Mouse (Mus musculus): ENCODE measurements at regions not wholly inside any gene's neighbourhood (a gene's known extent, or its start where the extent isn't known, plus 50 kb on each side); places are given as distances from the start of the nearest gene placed in this dataset.
A peak's percentile ranks its signal among the peaks of the same experiment; 100 is the strongest.

DNA sequence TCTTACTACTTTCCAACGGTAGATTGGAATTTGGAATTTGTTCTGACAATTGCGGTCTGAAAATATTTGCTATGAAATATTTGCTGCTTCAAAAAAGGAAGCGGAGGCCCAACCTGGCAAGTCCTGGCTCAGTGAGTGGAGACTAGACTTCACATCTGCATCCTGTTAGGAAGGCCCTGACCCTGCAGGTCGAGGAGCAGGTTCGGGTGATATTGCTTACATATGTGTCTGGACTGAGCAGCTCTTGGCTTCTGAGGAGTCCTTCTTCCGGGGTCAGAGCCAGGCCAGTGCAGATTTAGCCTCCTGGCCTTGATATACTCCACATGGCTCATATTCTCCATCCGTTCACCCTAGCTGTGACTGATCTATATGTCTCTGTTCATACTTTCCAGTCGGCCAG, 1026.6 kb downstream of the Bcl11a start:
- peak; percentile 20 for DNase-seq (ENCODE audit: low spot score)
- no peak for ATAC-seq (ENCODE audit: low FRiP score)

GRCm38 (mm10) chr11:25124458-25124857, 1046.6 kb downstream of the Bcl11a start:
- Histone ChIP-seq H3K4me3 (ENCODE audit: low read depth, low read length) (no peak overlapping the region), H3K27ac (ENCODE audit: low read depth, low read length) (no peak overlapping the region), H3K36me3 (ENCODE audit: control insufficient read depth, insufficient read depth, low read length) (no peaks in the 10 kb centered on the region), H3K9ac (ENCODE audit: low read depth, low read length) (no peak overlapping the region), H3K4me2 (replicated peaks; ENCODE audit: low read depth, low read length) (no peak overlapping the region), H3K9me3 (ENCODE audit: control insufficient read depth, low read length) (no peaks in the 10 kb centered on the region), H3K4me1 (replicated peaks; ENCODE audit: control insufficient read depth, insufficient read depth, low read length) (no peaks in the 10 kb centered on the region), H3K27me3 (ENCODE audit: control insufficient read depth, insufficient read depth, low read length) (no peaks in the 10 kb centered on the region)
- no peak for DNase-seq (ENCODE audit: low spot score)
- 53% methylated on average over 2 of the region's 2 CpGs for WGBS
- ATAC-seq (ENCODE audit: low FRiP score), result no peak

More for the DNA sequence above, 1026.6 kb downstream of the Bcl11a start:
- WGBS, result 61% methylated on average over 8 of the region's 8 CpGs
- H3K9me3 ChIP-seq (ENCODE audit: control insufficient read depth, low read length), result no peaks in the 10 kb centered on the region
- H3K27ac ChIP-seq (ENCODE audit: low read depth, low read length), result no peak overlapping the region
- no peaks in the 10 kb centered on the region for H3K27me3 ChIP-seq (ENCODE audit: control insufficient read depth, insufficient read depth, low read length)
- no peak overlapping the region for H3K9ac ChIP-seq (ENCODE audit: low read depth, low read length)
- H3K36me3 ChIP-seq (ENCODE audit: control insufficient read depth, insufficient read depth, low read length), result no peaks in the 10 kb centered on the region
- no peaks in the 10 kb centered on the region for H3K4me1 ChIP-seq (replicated peaks; ENCODE audit: control insufficient read depth, insufficient read depth, low read length)
- no peak overlapping the region for H3K4me3 ChIP-seq (ENCODE audit: low read depth, low read length)
- H3K4me2 ChIP-seq (replicated peaks; ENCODE audit: low read depth, low read length), result no peak overlapping the region

- H3K4me3 ChIP-seq (ENCODE audit: low read depth, low read length), result no peak overlapping the region
- no peaks in the 10 kb centered on the region for H3K27me3 ChIP-seq (ENCODE audit: control insufficient read depth, insufficient read depth, low read length)
- no peaks in the 10 kb centered on the region for H3K4me1 ChIP-seq (replicated peaks; ENCODE audit: control insufficient read depth, insufficient read depth, low read length)
- no peaks in the 10 kb centered on the region for H3K9me3 ChIP-seq (ENCODE audit: control insufficient read depth, low read length)
- no peak overlapping the region for H3K9ac ChIP-seq (ENCODE audit: low read depth, low read length)
- H3K4me2 ChIP-seq (replicated peaks; ENCODE audit: low read depth, low read length), result no peak overlapping the region
- no peaks in the 10 kb centered on the region for H3K36me3 ChIP-seq (ENCODE audit: control insufficient read depth, insufficient read depth, low read length)
- H3K27ac ChIP-seq (ENCODE audit: low read depth, low read length), result no peak overlapping the region
- ATAC-seq (ENCODE audit: low FRiP score) (no peak), DNase-seq (ENCODE audit: low spot score) (no peak)
- 64% methylated on average over 2 of the region's 2 CpGs for WGBS
These were observed 1064.4 kb downstream of the Bcl11a start for GRCm38 (mm10) chr11:25142226-25142625.

DNA sequence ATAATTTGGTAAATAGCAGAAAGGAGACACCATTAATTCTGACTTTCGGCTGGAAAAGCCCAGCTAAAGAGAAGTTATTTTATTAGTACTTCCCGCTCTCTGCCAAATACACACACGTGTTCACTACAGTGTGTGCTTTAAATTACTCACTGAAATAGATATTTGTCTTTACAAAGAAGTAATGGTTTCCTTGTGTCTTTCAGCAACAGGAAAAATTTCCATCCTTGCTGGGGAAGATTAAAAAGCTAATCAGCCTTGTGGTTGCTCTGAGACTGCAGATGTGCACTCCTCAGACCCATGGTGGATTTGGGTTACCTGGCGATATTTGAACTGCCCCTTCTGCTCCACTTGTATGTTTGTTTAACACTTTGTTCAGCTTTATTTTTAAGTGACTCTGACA, 1065.0 kb downstream of the Bcl11a start:
- DNase-seq (ENCODE audit: low spot score), result no peak

GRCm38 (mm10) chr11:25147287-25147686, 1063.3 kb downstream of the 5730522E02Rik start:
- Histone ChIP-seq H3K4me3 (ENCODE audit: low read depth, low read length) (no peak overlapping the region), H3K27me3 (ENCODE audit: control insufficient read depth, insufficient read depth, low read length) (no peaks in the 10 kb centered on the region), H3K9ac (ENCODE audit: low read depth, low read length) (no peak overlapping the region), H3K9me3 (ENCODE audit: control insufficient read depth, low read length) (no peaks in the 10 kb centered on the region), H3K4me2 (replicated peaks; ENCODE audit: low read depth, low read length) (no peak overlapping the region), H3K27ac (ENCODE audit: low read depth, low read length) (no peak overlapping the region), H3K36me3 (ENCODE audit: control insufficient read depth, insufficient read depth, low read length) (no peaks in the 10 kb centered on the region), H3K4me1 (replicated peaks; ENCODE audit: control insufficient read depth, insufficient read depth, low read length) (no peaks in the 10 kb centered on the region)
- ATAC-seq (ENCODE audit: low FRiP score) (no peak), DNase-seq (ENCODE audit: low spot score) (no peak)
- 79% methylated on average over 3 of the region's 3 CpGs for WGBS

More for the DNA sequence above, 1065.0 kb downstream of the Bcl11a start:
- no peak for ATAC-seq (ENCODE audit: low FRiP score)
- Histone ChIP-seq H3K27me3 (ENCODE audit: control insufficient read depth, insufficient read depth, low read length) (no peaks in the 10 kb centered on the region), H3K9me3 (ENCODE audit: control insufficient read depth, low read length) (no peaks in the 10 kb centered on the region), H3K4me3 (ENCODE audit: low read depth, low read length) (no peak overlapping the region), H3K27ac (ENCODE audit: low read depth, low read length) (no peak overlapping the region), H3K36me3 (ENCODE audit: control insufficient read depth, insufficient read depth, low read length) (no peaks in the 10 kb centered on the region), H3K4me2 (replicated peaks; ENCODE audit: low read depth, low read length) (no peak overlapping the region), H3K9ac (ENCODE audit: low read depth, low read length) (no peak overlapping the region), H3K4me1 (replicated peaks; ENCODE audit: control insufficient read depth, insufficient read depth, low read length) (no peaks in the 10 kb centered on the region)
- 77% methylated on average over 4 of the region's 4 CpGs for WGBS

GRCm38 (mm10) chr11:25156705-25157104, 1053.9 kb downstream of the 5730522E02Rik start:
- ATAC-seq (ENCODE audit: low FRiP score) (peak; percentile 87), DNase-seq (ENCODE audit: low spot score) (peak; percentile 32)
- peaks cover 3% of the 10 kb centered on the region for H3K4me1 ChIP-seq (replicated peaks; ENCODE audit: control insufficient read depth, insufficient read depth, low read length)
- no peak overlapping the region for H3K4me2 ChIP-seq (replicated peaks; ENCODE audit: low read depth, low read length)
- H3K9me3 ChIP-seq (ENCODE audit: control insufficient read depth, low read length), result no peaks in the 10 kb centered on the region
- no peaks in the 10 kb centered on the region for H3K36me3 ChIP-seq (ENCODE audit: control insufficient read depth, insufficient read depth, low read length)
- peak overlapping the region; percentile 30; the same call in 1 of the 2 replicates for H3K27ac ChIP-seq (ENCODE audit: low read depth, low read length)
- 14% methylated on average over 5 of the region's 5 CpGs for WGBS
- no peaks in the 10 kb centered on the region for H3K27me3 ChIP-seq (ENCODE audit: control insufficient read depth, insufficient read depth, low read length)
- no peak overlapping the region for H3K4me3 ChIP-seq (ENCODE audit: low read depth, low read length)
- H3K9ac ChIP-seq (ENCODE audit: low read depth, low read length), result no peak overlapping the region

- ATAC-seq (ENCODE audit: low FRiP score) (peak; percentile 92), DNase-seq (ENCODE audit: low spot score) (peak; percentile 63)
- 0 out of 2 replicates have a peak overlapping the region, but pooled peaks have one; percentile 9 for H3K4me2 ChIP-seq (replicated peaks; ENCODE audit: low read depth, low read length)
- H3K9me3 ChIP-seq (ENCODE audit: control insufficient read depth, low read length), result no peaks in the 10 kb centered on the region
- H3K27ac ChIP-seq (ENCODE audit: low read depth, low read length), result peak overlapping the region; percentile 4; the same call in 1 of the 2 replicates
- no peak overlapping the region for H3K9ac ChIP-seq (ENCODE audit: low read depth, low read length)
- 27% methylated on average over 11 of the region's 11 CpGs for WGBS
- H3K36me3 ChIP-seq (ENCODE audit: control insufficient read depth, insufficient read depth, low read length), result no peaks in the 10 kb centered on the region
- H3K4me3 ChIP-seq (ENCODE audit: low read depth, low read length), result 0 out of 2 replicates have a peak overlapping the region, but pooled peaks have one; percentile 3
- H3K27me3 ChIP-seq (ENCODE audit: control insufficient read depth, insufficient read depth, low read length), result no peaks in the 10 kb centered on the region
- peaks cover 3% of the 10 kb centered on the region for H3K4me1 ChIP-seq (replicated peaks; ENCODE audit: control insufficient read depth, insufficient read depth, low read length)
These were observed 1053.3 kb downstream of the 5730522E02Rik start for GRCm38 (mm10) chr11:25157135-25157860.

DNA sequence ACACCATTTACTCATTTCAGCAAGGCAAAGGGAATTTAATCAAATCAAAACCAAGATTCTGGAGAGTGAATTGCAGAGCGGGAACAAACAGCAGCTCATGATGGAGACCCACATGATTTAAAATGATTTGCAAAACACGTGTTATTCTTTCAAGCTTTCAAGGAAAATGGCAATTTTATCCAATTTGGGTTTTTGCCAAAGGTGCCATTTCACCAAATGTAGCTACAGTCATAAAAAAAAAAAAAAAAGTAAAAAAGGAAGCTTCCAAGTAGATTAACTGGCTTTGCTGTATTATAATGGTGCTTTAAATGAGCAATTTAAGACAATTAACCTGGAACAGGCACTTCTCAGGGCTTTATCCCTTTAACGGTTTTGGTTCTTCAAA, 1052.7 kb downstream of the 5730522E02Rik start:
- no peak for DNase-seq (ENCODE audit: low spot score)
- Histone ChIP-seq H3K4me3 (ENCODE audit: low read depth, low read length) (no peak overlapping the region), H3K36me3 (ENCODE audit: control insufficient read depth, insufficient read depth, low read length) (no peaks in the 10 kb centered on the region), H3K4me1 (replicated peaks; ENCODE audit: control insufficient read depth, insufficient read depth, low read length) (peaks cover 3% of the 10 kb centered on the region), H3K27ac (ENCODE audit: low read depth, low read length) (no peak overlapping the region), H3K27me3 (ENCODE audit: control insufficient read depth, insufficient read depth, low read length) (no peaks in the 10 kb centered on the region), H3K9ac (ENCODE audit: low read depth, low read length) (no peak overlapping the region), H3K4me2 (replicated peaks; ENCODE audit: low read depth, low read length) (no peak overlapping the region), H3K9me3 (ENCODE audit: control insufficient read depth, low read length) (no peaks in the 10 kb centered on the region)
- 69% methylated on average over 3 of the region's 3 CpGs for whole genome bisulfite sequencing
- no peak for ATAC-seq (ENCODE audit: low FRiP score)

GRCm38 (mm10) chr11:25158884-25159283, 1051.7 kb downstream of the 5730522E02Rik start:
- Histone ChIP-seq H3K4me3 (ENCODE audit: low read depth, low read length) (no peak overlapping the region), H3K27me3 (ENCODE audit: control insufficient read depth, insufficient read depth, low read length) (no peaks in the 10 kb centered on the region), H3K36me3 (ENCODE audit: control insufficient read depth, insufficient read depth, low read length) (no peaks in the 10 kb centered on the region), H3K4me1 (replicated peaks; ENCODE audit: control insufficient read depth, insufficient read depth, low read length) (peaks cover 3% of the 10 kb centered on the region), H3K4me2 (replicated peaks; ENCODE audit: low read depth, low read length) (no peak overlapping the region), H3K9ac (ENCODE audit: low read depth, low read length) (no peak overlapping the region), H3K9me3 (ENCODE audit: control insufficient read depth, low read length) (no peaks in the 10 kb centered on the region), H3K27ac (ENCODE audit: low read depth, low read length) (no peak overlapping the region)
- no peak for ATAC-seq (ENCODE audit: low FRiP score)
- WGBS, result 94% methylated on average over 1 of the region's 1 CpGs
- DNase-seq (ENCODE audit: low spot score), result no peak
